Mouse (Mus musculus) heart, adult 2 months (tissue): ENCODE data around the gene Ube4b. TPM values are rescaled to one million over a fixed set of nuclear protein-coding genes. Genes with fewer than 3 reads are reported as not detected.
A peak's percentile ranks its signal among the peaks of the same experiment; 100 is the strongest.

Experiments used
- DNase-seq, 2 experiments: peaks; one replicate each; pipeline ENCODE4 v3.0.0; 2021
- H3K27ac ChIP-seq: fragments of 200-600 bp; 2 replicates; pipeline ENCODE4 v1.8.1; 2022
- H3K27me3 ChIP-seq: fragments of 200-500 bp; 2 replicates; pipeline ENCODE4 v1.6.1; 2012; ENCODE audit warnings: mild to moderate bottlenecking, low read length, inconsistent platforms, mixed read lengths; ENCODE audit not compliant: control insufficient read depth, insufficient read depth
- H3K36me3 ChIP-seq: fragments of 200-500 bp; 2 replicates; pipeline ENCODE4 v1.6.1; 2012; ENCODE audit warnings: low read length, inconsistent platforms; ENCODE audit not compliant: control insufficient read depth, insufficient read depth
- H3K4me1 ChIP-seq: fragments of 200-500 bp; 2 replicates; pipeline ENCODE4 v1.6.1; 2011; ENCODE audit warnings: low read length; ENCODE audit not compliant: control insufficient read depth, insufficient read depth
- H3K4me3 ChIP-seq: fragments of 200-600 bp; 2 replicates; pipeline ENCODE4 v1.8.1; 2022
- H3K79me2 ChIP-seq: fragments of 200-500 bp; replicated peaks from 2 replicates; pipeline ENCODE4 v1.6.1; 2012; ENCODE audit warnings: mild to moderate bottlenecking, inconsistent platforms, low read length, moderate library complexity, mixed read lengths; ENCODE audit not compliant: control insufficient read depth, insufficient read depth
- H3K9ac ChIP-seq: fragments of 200-500 bp; 2 replicates; pipeline ENCODE4 v1.6.1; 2012; ENCODE audit warnings: low read depth, mild to moderate bottlenecking, control low read depth, inconsistent platforms, low read length, mixed read lengths
- CTCF ChIP-seq: fragments of 200-600 bp; IDR thresholded peaks from 2 replicates; pipeline ENCODE4 v1.8.1; 2022; ENCODE audit warnings: antibody characterized with exemption, mild to moderate bottlenecking, moderate library complexity
- EP300 ChIP-seq: fragments of 200-500 bp; IDR thresholded peaks from 2 replicates; pipeline ENCODE4 v1.6.1; 2011; ENCODE audit warnings: low read depth, low read length, control low read depth; ENCODE audit not compliant: insufficient read depth
- POLR2A ChIP-seq: fragments of 200-500 bp; IDR thresholded peaks from 2 replicates; pipeline ENCODE4 v1.6.1; 2011; ENCODE audit warnings: mild to moderate bottlenecking, low read depth, low read length, control low read depth; ENCODE audit not compliant: insufficient read depth
- WGBS: fragments of 180-500 bp; shearing (Covaris S2); methylation state at CpG from one replicate; pipeline ENCODE4 v1.1.7; 2018; 5-methylcytosine and 5-hydroxymethylcytosine counted together
- intact Hi-C: fragments of 180-260 bp; cut with DNase I; formaldehyde crosslinking; loops from one replicate; pipeline ENCODE4 v1.15.1; 2025
- polyA plus RNA-seq: library from polyadenylated mRNA; depleted of rRNA; stranded (reverse); fragments of >200 nt; gene quantifications from 2 replicates; pipeline ENCODE4 v1.2.3, GENCODE M21; 2012
- total RNA-seq, 2 experiments: library from RNA; stranded (reverse); gene quantifications; 2 replicates each; pipeline ENCODE4 v1.2.3; 2021

The Ube4b gene
- total and polyA plus RNA-seq, 3 experiments = 39.6 to 41.6 (median 40.2) TPM

DNA sequence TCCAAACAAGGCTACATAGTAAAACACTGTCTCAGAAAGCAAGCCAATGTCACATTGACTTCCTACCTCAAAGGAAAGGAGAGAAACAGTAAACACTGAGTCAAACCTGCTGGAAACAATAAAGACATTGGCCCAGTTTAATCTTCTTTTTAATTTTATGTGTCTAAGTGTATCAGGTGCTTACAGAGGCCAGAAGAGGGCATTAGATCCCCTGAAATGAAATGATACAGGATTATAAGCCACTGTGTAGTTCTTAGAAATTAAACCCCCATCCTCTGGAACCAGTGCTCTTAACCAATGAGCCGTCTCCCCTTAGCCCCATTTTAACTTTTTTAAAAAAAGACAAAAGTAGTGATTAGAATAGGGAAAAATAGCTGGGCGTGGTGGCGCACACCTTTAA is 12.3 kb downstream of the Ube4b start:
- intact Hi-C loops = no loop called here
- DNase-seq = no peak
- Histone ChIP-seq H3K79me2 (peaks cover 11% of the 10 kb centered on the region), H3K36me3 (peaks cover 4% of the 10 kb centered on the region), H3K27me3 (no peaks in the 10 kb centered on the region), H3K9ac (no peak overlapping the region), H3K4me3 (no peak overlapping the region), H3K4me1 (peaks cover 28% of the 10 kb centered on the region), H3K27ac (no peak overlapping the region)
- no peak for TF ChIP-seq POLR2A
- peak; percentile 46 for TF ChIP-seq CTCF
- TF ChIP-seq EP300 = no peak
- WGBS = 94% methylated on average over 3 of the region's 3 CpGs

DNA sequence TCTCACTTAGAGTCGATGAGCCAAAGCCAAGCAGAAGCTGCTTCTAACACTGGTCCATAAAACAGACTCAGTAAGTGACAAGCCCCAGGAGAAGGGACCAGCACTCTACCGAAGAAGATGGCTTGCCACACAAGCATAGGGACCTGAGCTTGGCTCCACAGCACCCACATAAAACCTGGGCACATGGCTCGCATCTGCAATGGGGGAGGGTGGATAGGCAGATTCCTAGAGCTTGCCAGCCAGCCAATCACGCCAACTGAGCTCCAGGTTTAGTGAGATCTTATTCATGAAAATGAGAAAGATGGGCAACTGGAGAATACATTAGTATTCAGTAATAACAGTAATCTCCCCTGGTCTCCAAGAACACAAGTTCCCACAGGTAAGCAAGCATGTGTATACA is 16.8 kb downstream of the Ube4b start:
- no peak for DNase-seq
- Histone ChIP-seq H3K36me3 (no peaks in the 10 kb centered on the region), H3K4me1 (peaks cover 2% of the 10 kb centered on the region; the same call in 1 of the 2 replicates), H3K9ac (no peak overlapping the region), H3K79me2 (peaks cover 10% of the 10 kb centered on the region), H3K4me3 (no peak overlapping the region), H3K27ac (no peak overlapping the region), H3K27me3 (no peaks in the 10 kb centered on the region)
- TF ChIP-seq POLR2A = no peak
- TF ChIP-seq CTCF = no peak
- no peak for TF ChIP-seq EP300
- WGBS = 93% methylated on average over 4 of the region's 4 CpGs
- intact Hi-C loops = no loop called here

DNA sequence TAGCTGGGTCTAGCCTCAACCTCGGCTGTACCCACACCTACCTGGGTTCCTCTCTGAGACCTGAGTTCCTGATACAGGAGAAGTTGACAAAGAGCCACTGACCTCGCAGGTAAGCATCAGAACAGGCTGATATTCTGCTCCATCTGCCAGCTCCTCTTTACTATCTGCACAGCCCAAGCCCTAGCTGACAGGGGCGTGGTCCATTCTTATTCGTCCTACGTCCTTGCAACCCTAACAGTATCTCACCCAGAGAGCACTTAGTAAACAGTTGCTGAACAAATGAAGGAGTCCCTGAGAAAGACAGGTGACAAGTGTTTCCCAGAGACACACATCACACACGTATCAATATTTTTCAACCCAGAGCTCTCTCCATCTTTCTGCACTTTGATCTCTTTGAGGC is 18.2 kb downstream of the Ube4b start:
- H3K9ac ChIP-seq = no peak overlapping the region
- intact Hi-C loops = no loop called here
- H3K27me3 ChIP-seq = no peaks in the 10 kb centered on the region
- DNase-seq = no peak
- no peaks in the 10 kb centered on the region for H3K36me3 ChIP-seq
- WGBS = 84% methylated on average over 6 of the region's 6 CpGs
- TF ChIP-seq EP300 (no peak), CTCF (no peak), POLR2A (no peak)
- H3K4me1 ChIP-seq = peaks cover 7% of the 10 kb centered on the region
- no peak overlapping the region for H3K27ac ChIP-seq
- H3K79me2 ChIP-seq = peaks cover 10% of the 10 kb centered on the region
- H3K4me3 ChIP-seq = no peak overlapping the region

DNA sequence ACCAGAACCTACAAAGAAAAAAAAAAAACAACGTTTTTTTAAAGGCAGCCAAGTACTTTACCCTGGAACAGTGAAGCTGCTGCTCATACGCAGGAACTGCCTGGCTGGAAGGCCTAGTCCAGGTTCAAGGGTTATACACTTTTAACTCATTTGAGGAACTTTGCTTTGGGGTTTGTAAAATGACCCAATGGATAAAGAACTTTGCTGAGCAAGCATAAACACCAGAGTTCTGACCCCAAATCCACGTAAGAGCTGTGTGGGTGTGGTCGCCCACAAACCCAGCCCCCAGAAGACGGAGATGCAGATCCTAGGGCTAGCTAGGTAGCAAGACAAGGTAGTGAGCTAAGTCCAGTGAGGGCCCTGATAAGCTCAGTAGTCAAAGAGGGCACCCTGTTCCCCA is 19.1 kb downstream of the Ube4b start:
- no peak overlapping the region for H3K9ac ChIP-seq
- no peaks in the 10 kb centered on the region for H3K27me3 ChIP-seq
- no peak for DNase-seq
- intact Hi-C loops = no loop called here
- peaks cover 10% of the 10 kb centered on the region for H3K79me2 ChIP-seq
- no peaks in the 10 kb centered on the region for H3K36me3 ChIP-seq
- WGBS = 77% methylated on average over 5 of the region's 5 CpGs
- H3K4me3 ChIP-seq = no peak overlapping the region
- H3K27ac ChIP-seq = no peak overlapping the region
- H3K4me1 ChIP-seq = peaks cover 9% of the 10 kb centered on the region
- TF ChIP-seq EP300 (no peak), CTCF (no peak)

DNA sequence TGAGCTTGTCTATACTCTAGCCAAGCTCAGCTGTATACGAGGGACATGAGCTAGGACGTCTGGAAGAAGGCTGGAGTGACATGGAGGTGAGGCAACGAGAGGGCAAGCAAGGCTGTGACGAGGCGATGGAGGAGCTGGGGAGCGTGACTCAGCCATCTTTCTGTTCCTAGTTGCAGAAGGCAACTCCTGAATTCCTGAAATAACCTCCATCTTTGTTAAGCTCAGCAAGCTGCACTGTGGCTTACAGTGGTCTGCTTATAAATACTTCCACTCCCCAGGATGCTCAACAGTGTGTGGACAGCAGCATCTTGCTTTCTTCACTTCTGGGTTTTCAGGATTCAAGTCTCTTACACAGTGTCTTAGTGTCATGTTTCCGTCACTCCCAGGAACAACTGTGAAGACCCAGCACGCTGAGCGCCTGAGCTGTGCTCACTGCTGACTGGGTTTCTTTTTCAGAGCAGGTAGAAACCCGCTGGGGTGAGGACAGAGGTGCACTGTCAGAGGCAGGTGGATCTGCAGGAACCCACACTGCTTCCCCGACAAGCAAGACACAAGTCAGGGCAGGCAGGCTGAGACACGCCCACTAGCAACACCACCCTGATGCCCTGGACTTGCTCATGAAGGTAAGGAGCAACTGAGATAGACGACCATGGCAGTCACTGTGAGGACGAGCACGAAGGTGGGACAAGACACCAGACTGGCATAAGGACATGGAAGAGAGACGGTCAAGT is 20.7 kb downstream of the Ube4b start:
- no peak for DNase-seq
- no peaks in the 10 kb centered on the region; the same call in 1 of the 2 replicates for H3K36me3 ChIP-seq
- no peak overlapping the region for H3K4me3 ChIP-seq
- peaks cover 19% of the 10 kb centered on the region for H3K4me1 ChIP-seq
- no peaks in the 10 kb centered on the region for H3K27me3 ChIP-seq
- peaks cover 10% of the 10 kb centered on the region for H3K79me2 ChIP-seq
- 84% methylated on average over 16 of the region's 16 CpGs for WGBS
- intact Hi-C loops = no loop called here
- no peak for TF ChIP-seq CTCF
- no peak for TF ChIP-seq POLR2A
- no peak for TF ChIP-seq EP300
- H3K27ac ChIP-seq = no peak overlapping the region
- H3K9ac ChIP-seq = no peak overlapping the region

DNA sequence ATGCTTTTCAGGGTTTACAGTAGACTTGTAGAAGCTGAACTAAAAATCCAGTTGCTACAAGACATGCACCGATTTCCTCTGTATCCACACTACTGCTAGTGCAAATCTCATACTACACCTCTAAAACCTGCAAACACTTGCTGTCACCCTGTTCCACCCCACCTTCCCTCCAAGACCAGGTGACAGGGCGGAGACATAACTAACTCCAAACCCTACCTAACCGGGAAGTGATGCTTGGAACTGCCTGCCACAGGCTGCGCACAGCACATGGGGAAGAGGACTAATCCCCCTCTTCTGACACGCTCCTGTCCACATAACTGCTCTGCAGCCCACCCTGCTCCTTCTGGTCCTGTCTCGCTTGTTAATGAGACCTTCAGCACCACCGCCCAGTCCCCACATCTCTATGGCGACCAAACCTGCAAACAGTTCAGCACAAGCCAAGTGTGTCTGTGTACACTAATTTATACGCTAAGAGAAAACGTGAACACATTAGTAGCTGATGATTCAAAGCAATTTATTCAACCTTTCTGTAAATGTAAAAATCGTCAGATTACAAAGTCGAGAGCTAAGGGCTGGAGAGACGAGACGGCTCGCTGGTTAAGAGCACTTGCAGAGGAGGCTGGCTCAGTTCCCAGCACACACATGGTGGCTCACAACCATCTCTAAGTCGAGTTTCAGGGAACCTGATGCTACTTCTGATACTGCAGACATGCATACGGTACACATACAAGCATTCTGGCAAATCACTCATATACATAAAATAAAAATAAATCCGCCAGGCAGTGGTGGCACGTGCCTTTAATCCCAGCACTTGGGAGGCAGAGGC is 21.7 kb downstream of the Ube4b start:
- intact Hi-C loops = no loop called here
- Histone ChIP-seq H3K36me3 (no peaks in the 10 kb centered on the region; the same call in 1 of the 2 replicates), H3K27ac (no peak overlapping the region), H3K9ac (no peak overlapping the region), H3K27me3 (no peaks in the 10 kb centered on the region), H3K4me1 (peaks cover 21% of the 10 kb centered on the region), H3K4me3 (no peak overlapping the region), H3K79me2 (peaks cover 10% of the 10 kb centered on the region)
- TF ChIP-seq EP300 (no peak), POLR2A (no peak), CTCF (no peak)
- no peak for DNase-seq
- WGBS = 66% methylated on average over 19 of the region's 19 CpGs
